Mouse (Mus musculus) lung, postnatal 10 days (tissue): Measurements from ENCODE around the gene Pcbp4.
A peak's percentile ranks its signal among the peaks of the same experiment; 100 is the strongest.

ENCODE experiments used
- DNase-seq: peaks from one replicate; pipeline ENCODE4 v3.0.0; 2021

Gene Pcbp4

GRCm38 (mm10) chr9:106447348-106447747 is 5.7 kb upstream of the Pcbp4 start, which contains the start of the genes Abhd14b and Abhd14a:
Abhd14b (plus strand) TSS chr9:106447459.
Abhd14a (minus strand) TSS chr9:106447678.
- peak; percentile 95 for DNase-seq

- no peak for DNase-seq
These were observed 5.1 kb upstream of the Pcbp4 start for GRCm38 (mm10) chr9:106447951-106448350.

GRCm38 (mm10) chr9:106448498-106449031 is 4.5 kb upstream of the Pcbp4 start:
- DNase-seq, result peak; percentile 90

GRCm38 (mm10) chr9:106449947-106450346 is 3.1 kb upstream of the Pcbp4 start:
- no peak for DNase-seq

GRCm38 (mm10) chr9:106450661-106451060 is 2.4 kb upstream of the Pcbp4 start:
- peak; percentile 68 for DNase-seq

- DNase-seq, result no peak
These were observed 1.8 kb upstream of the Pcbp4 start for GRCm38 (mm10) chr9:106451298-106451697.

GRCm38 (mm10) chr9:106451899-106452298 is 1.2 kb upstream of the Pcbp4 start:
- no peak for DNase-seq

- no peak for DNase-seq
These were observed 740 bp upstream of the Pcbp4 start for GRCm38 (mm10) chr9:106452351-106452750.

GRCm38 (mm10) chr9:106452821-106453220 is 270 bp upstream of the Pcbp4 start:
- peak; percentile 54 for DNase-seq

- DNase-seq, result no peak
These were observed 1.1 kb downstream of the Pcbp4 start for GRCm38 (mm10) chr9:106454071-106454761.

GRCm38 (mm10) chr9:106454888-106455681 is 2.0 kb downstream of the Pcbp4 start:
- no peak for DNase-seq

- DNase-seq, result peak; percentile 43
These were observed 3.5 kb downstream of the Pcbp4 start for GRCm38 (mm10) chr9:106456325-106457162.

- DNase-seq, result no peak
These were observed 4.1 kb downstream of the Pcbp4 start for GRCm38 (mm10) chr9:106457163-106457559.

- DNase-seq, result no peak
These were observed 4.8 kb downstream of the Pcbp4 start for GRCm38 (mm10) chr9:106457920-106458319.

GRCm38 (mm10) chr9:106459946-106460345 is 6.9 kb downstream of the Pcbp4 start:
- DNase-seq, result no peak

- DNase-seq, result no peak
These were observed 7.4 kb downstream of the Pcbp4 start for GRCm38 (mm10) chr9:106460401-106461025.

- DNase-seq, result no peak
These were observed 7.9 kb downstream of the Pcbp4 start for GRCm38 (mm10) chr9:106461026-106461415.

GRCm38 (mm10) chr9:106461641-106462429 is 8.7 kb downstream of the Pcbp4 start:
- DNase-seq, result no peak

GRCm38 (mm10) chr9:106462430-106462800 is 9.3 kb downstream of the Pcbp4 start:
- no peak for DNase-seq

GRCm38 (mm10) chr9:106463122-106464063 is 10.3 kb downstream of the Pcbp4 start:
- no peak for DNase-seq
